Mouse (Mus musculus): Measurements from ENCODE around the gene Zfp982. TPM values are rescaled to one million over a fixed set of nuclear protein-coding genes. Genes with fewer than 3 reads are reported as not detected.

Gene Zfp982
- 95.9 TPM for polyA plus RNA-seq (2014; fragmentation: Illumina TruSeq; extraction: RNeasy Lipid Tissue Mini Kit (QIAGEN cat#74804))

DNA sequence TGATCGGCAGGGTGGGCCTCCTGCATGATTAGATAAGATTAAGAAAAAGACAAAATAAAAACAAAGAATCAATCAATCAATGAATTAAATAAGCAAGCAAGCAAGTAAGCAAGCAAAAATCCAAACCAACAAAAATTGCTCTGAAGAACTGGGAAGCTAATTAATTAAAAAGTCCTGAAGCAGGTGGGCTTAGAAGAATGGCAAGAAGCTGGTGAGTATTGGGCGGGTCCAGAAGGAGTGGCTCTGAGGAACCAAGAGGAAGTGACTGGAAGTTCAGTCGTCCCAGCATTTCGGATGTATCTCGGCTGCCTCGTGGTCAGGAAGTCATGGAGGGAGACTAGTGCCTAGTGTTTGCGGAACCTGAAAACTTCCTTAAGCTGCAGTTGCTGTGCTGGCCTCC, at the start of gene Zfp982:
Gene Zfp982 (plus strand): TSS at position 301 of the 400 bp plus-strand sequence.

GRCm38 (mm10) chr4:147539918-147540317, 47.7 kb downstream of the Zfp982 start, which contains the start of gene Gm16503:
Gm16503 (plus strand) TSS chr4:147540218.

DNA sequence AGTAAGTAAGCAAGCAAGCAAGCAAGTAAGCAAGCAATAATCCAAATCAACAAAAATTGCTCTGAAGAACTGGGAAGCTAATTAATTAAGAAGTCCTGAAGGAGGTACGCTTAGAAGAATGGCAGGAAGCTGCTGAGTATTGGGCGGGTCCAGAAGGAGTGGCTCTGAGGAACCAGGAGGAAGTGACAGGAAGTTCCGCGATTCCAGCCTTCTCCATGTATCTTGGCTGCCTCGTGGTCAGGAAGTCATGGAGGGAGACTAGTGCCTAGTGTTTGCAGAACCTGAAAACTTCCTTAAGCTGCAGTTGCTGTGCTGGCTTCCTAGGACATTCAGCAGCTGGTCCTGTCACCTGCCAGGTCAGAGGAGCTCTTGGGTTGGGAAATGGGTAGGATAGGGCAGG, 60.9 kb downstream of the Zfp982 start, which contains the start of gene Zfp985:
Gene Zfp985 (plus strand): TSS at position 207 of the 400 bp plus-strand sequence.

Other genes with a start within 250 kb of the Zfp982 start
- 0.37 TPM for gene Zfp988, start 186.7 kb upstream of the Zfp982 start, polyA plus RNA-seq (2014; fragmentation: Illumina TruSeq; extraction: RNeasy Lipid Tissue Mini Kit (QIAGEN cat#74804))
- 6.4 TPM for gene Zfp978, start 131.1 kb upstream of the Zfp982 start, polyA plus RNA-seq (2014; fragmentation: Illumina TruSeq; extraction: RNeasy Lipid Tissue Mini Kit (QIAGEN cat#74804))
- 2.1 TPM for gene Gm16503, start 47.8 kb downstream of the Zfp982 start, polyA plus RNA-seq (2014; fragmentation: Illumina TruSeq; extraction: RNeasy Lipid Tissue Mini Kit (QIAGEN cat#74804))
- 0.97 TPM for gene Zfp985, start 60.9 kb downstream of the Zfp982 start, polyA plus RNA-seq (2014; fragmentation: Illumina TruSeq; extraction: RNeasy Lipid Tissue Mini Kit (QIAGEN cat#74804))
- gene Zfp979, start 150.1 kb downstream of the Zfp982 start, polyA plus RNA-seq (2014; fragmentation: Illumina TruSeq; extraction: RNeasy Lipid Tissue Mini Kit (QIAGEN cat#74804)) = 73.2 TPM
- 2.7 TPM for gene Zfp534, start 210.1 kb downstream of the Zfp982 start, polyA plus RNA-seq (2014; fragmentation: Illumina TruSeq; extraction: RNeasy Lipid Tissue Mini Kit (QIAGEN cat#74804))

All from ovary, adult 10 weeks (tissue).